Mouse (Mus musculus) kidney, adult 2 months (tissue): ENCODE measurements at regions not wholly inside any gene's neighbourhood (a gene's known extent, or its start where the extent isn't known, plus 50 kb on each side); places are given as distances from the start of the nearest gene placed in this dataset.

Source experiments
- CTCF ChIP-seq: fragments of 200-500 bp; conservative IDR thresholded peaks from 2 replicates; pipeline ENCODE4 v1.5.1; 2011; ENCODE audit warnings: low read depth, mild to moderate bottlenecking, control low read depth, low read length, moderate library complexity, mixed read lengths; ENCODE audit not compliant: insufficient read depth, insufficient read length
- POLR2A ChIP-seq: fragments of 200-500 bp; IDR thresholded peaks from one replicate; pipeline ENCODE4 v1.6.1; 2011; ENCODE audit warnings: low read depth, low read length, control low read depth

DNA sequence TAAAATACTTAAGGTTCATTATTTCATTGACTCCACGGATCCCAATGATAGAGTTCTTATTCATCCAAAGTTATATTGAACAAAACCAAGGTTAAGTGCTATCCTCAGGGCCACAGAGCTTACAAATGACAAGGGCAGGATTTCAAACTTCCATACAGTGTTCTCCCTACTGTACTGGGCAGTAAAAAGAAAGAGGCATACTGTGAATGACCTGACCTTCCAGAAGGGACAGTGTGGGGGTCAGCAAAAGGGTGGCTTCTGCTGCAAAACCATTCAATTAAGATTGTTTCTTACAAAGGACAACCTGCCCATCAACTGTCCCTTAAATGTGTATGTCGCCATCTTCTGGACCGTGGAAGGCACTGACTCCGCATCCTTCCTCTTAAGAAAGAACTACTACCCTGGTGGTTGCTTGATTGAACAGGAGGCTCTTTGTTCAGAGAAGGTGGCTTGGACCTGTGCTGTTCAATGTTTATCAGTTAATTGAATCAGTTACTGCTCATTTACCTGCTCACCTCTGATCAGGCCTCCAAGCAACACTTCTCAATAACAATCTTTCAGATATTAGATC is 384.4 kb downstream of the Ccser2 start:
- TF ChIP-seq CTCF: no peak; the same call in 1 of the 2 replicates
- TF ChIP-seq POLR2A: no peak
